Mouse (Mus musculus): Measurements from ENCODE around the gene Clic1.
"Not testable (repeated sequence)": the region's sequence is repeated elsewhere in the genome, so short reads cannot be mapped to it uniquely, and the experiment has no call there.

Clic1 gene

DNA sequence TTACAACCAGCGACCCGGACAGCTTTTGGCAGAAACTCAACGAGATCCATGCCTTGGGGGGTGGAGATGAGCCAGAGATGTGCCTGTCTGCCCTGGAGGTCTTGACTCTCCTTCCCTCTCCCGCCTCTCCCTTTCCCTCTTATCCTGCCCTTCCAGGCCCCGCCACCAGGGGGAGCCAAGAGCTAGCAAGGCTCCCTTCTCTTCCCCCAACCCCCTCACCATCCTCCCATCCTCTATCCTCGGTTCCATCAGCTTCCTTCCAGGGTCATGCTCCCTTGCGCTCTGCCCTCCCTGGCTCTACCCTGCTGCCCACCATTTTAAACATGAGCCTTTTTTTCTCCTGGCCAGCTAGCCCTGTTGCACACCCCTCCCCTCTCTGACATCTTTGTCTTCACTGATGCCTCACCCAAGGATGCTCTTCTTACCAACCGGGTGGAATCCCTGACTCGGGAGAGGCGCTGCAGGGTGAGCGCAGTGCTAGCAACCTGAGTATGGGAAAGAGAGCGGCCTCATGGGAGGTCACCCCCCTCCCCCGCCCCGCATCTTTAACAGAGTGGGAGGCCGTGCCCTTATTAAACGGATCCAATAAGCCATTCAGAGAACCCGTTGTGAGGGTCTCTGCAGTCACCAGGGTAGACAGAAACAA, 28.5 kb upstream of the Clic1 start:
- DNase-seq, result peak; percentile 89 to 90

DNA sequence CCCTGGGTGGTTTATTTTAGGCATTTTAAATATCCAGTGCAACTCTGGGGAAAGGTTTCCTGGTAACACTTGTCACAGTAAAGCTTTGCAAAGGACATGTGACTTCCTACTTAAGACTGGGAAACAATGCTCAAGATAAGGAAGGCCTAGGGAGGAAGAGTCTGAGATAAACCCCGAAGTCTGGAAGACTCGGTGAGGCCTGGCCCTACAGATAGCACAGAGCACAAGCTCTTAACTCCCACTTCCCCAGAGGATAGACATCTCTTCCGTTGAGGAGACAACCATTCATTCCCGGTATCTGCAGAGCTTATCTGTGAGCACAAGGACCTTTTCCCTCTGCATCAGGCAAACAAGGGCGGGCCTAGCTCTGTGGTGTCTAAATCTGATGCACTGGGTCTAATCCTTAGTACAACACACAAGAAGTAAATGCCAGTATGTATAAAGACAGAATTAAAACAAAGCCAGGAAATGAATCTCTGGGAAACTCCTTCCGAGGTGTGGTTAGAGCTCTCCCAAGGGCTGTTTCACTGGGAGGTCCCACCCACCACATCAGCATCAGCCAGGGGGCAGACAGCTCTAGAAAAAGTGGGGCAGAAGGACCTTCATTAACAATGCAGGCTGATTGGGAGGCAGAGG, 27.8 kb upstream of the Clic1 start:
- DNase-seq, result no peak

DNA sequence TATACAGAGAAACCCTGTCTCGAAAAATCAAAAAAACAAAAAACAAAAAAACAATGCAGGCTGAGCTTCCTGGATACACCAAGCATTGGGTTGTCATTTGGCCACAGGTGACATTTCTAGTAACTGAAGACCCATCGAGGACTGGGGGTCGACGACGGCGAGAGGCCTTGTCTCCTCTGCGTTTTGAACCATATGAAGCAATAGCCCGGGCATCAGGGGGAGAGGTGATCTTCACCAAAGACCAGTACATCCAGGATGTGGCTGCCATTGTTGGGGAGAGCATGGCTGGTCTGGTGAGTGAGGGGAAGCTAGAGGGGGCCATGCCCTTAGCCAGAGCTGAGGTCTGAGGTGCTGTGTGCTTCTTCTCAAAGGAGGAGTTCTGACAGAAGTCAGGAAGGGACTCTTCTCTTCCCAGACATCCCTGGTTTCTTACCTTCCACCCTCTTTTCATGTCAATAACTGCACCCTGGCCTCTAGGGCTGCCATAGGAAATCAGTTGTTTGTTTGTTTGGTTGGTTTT, 27.2 kb upstream of the Clic1 start:
- no peak for DNase-seq

DNA sequence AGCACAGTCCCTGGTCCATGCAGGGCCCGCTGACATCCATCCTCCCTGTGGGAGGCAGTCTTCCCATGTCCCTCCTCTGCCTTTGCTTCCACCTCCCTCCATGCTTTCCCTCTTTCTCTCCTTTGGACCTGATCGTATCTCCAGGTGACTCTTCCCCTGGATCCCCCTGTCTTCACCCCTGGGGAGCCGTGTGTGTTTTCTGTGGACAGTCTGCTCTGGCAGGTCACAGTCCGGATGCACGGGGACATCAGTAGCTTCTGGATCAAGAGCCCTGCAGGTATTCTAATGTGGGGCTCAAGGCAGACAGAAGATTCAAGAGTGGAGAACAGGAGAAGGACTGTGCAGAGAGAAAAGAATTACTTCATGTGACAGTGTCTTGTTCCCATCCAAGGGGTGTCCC, 26.5 kb upstream of the Clic1 start:
- no peak for DNase-seq

DNA sequence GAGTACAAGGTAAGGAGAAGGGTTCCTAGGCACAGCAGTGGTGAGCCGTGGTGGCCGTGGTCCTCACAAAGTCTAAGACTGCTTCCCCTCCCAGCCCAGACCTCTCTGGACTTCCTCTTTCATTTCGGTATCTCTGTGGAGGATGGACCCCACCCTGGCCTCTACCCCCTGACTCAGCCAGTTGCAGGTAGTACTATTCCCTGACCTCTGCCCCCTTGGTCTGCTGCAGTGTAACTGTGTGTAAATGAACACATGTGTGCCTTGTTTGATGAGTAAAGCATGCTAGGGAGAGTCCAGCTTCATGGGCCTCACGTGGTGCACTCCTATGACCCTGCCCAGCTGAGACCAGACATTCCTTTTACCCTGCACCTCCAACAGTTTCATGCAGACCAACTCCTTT, 26.0 kb upstream of the Clic1 start:
- no peak for DNase-seq

DNA sequence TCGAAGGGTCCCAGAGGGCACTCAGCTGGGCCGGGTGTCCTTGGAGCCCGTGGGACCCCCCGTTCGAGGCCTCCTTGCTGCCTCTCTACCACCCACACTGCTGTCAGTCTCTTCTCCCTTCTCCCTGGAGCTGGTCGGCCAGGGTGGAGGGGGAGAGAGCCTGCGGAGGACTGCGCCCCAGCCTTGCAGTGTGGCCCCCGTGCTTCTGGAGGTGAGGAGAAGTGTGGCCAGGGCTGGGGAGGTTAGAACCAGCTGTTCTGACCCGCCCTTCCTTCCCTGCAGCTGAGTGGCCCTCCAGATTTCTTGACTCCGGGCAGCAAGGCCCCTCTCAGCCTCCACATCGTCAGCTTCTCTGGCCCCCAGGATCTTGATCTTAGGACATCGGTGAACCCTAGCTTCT, 25.5 kb upstream of the Clic1 start:
- no peak for DNase-seq

DNA sequence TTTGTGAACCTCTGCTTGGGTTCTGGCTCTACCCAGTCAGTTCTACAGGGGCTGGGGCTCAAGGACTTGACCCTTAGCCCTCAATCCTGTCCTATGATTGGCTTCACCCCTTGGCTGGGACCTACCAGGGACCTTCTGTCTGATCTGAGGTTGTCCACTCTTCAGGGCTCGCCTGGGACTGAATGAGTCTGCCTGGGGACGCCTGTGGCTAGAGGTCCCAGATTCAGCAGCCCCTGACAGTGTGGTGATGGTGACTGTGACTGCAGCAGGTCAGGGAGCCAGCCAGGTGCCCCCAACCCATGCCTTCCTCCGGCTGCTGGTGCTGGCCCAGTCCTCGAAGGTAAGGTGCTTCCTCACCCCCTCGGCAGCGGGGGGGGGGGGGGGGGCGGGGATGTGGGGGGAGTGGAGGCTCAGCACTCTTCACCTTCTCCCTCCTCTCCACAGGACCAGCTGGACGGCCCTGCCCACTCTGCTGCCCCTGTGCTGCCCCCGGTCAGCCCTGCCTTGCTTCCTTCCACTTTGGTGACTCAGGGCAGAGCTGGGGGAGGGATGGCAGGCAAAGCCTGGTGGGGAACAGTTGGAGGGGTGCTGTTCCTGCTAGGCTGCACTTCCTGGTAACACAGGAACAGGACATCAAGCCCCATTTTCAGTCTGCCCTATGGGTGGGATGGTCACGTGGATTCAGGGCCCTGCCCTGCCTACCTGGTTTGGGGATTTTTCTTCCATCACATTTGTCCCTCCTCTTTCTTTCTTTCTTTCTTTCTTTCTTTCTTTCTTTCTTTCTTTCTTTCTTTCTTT, 24.9 kb upstream of the Clic1 start:
- peak in 1 of 2 experiments; percentile 10 for DNase-seq

DNA sequence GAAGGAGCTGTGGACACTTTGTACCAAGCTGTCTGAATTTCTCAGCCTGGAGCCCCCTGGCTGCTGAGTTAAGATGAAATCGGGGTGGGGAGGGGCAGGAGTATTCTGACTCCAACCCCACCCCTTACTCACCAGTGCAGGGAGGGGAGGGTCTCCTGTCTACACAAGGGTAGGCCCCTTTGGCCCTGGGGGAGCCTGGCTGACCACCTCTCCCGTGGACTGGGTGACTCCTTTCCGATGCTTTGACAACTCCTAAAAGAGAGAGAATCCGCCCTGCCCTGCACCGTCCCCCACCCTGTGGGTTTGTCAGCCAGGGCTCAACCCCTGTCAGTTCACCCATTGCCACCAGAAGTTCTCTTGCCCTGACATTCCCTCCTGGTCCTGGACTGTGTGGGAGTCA, 23.6 kb upstream of the Clic1 start:
- DNase-seq, result no peak

DNA sequence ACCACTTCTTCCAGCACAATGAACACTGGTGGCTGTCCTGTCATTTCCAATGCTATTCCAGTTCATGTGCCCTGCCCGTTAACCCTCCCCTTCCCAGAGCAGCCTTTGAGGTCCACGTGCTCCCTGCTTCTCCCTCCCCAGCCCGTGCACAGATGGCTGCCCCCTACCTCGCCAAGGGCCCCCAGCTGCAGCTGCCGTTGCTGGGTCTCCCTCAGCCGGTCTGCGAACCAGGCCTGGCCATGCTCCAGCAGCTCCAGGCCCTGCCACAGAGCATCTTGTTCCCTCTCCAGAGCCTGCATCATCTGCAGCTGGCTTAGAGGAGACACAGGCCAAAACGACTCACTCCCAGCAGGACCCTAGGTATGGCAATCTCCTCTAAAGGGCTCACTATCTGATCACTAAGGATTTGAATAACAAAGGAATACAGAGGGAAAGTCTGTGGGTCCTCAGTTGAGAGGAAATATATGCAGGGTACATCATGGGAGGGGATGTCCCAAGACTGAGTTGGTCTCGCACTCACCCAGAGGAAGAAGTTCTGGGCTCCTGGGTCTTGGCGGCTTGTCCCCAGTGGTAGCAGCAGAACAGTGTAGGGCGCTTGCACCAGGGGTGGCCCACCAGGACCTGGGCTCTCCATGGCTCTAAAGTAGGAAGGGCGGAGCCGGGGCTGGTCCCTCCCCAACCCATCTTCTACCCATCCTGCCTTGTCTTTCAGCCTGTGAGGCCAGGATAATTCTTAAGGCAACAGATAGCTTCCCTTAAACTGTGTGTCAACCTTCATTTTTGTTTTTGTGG, 22.3 kb upstream of the Clic1 start, which contains the start of gene Sapcd1:
TSS of gene Sapcd1 (minus strand) at position 740 of the 792 bp plus-strand sequence.
- DNase-seq, result peak in 1 of 2 experiments; percentile 42

DNA sequence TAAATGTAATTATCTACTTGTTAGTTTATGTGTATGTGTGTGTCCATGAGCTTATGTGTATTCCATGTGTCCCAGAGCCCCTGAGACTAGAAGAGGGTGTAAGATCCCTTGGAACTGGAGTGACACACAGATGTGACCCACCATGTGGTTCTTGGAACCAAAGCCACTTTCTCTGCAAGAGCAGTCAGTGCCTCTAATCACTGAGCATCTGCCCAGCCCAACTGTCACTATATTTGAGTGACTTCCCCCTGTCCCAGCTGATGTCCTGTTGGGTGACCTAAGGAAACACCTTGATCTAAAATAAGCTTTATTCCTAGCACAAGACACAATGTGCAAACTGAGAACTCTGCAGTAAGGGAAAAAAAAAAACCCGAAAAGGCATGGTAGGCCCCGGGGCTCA, 21.5 kb upstream of the Clic1 start:
- DNase-seq, result no peak

DNA sequence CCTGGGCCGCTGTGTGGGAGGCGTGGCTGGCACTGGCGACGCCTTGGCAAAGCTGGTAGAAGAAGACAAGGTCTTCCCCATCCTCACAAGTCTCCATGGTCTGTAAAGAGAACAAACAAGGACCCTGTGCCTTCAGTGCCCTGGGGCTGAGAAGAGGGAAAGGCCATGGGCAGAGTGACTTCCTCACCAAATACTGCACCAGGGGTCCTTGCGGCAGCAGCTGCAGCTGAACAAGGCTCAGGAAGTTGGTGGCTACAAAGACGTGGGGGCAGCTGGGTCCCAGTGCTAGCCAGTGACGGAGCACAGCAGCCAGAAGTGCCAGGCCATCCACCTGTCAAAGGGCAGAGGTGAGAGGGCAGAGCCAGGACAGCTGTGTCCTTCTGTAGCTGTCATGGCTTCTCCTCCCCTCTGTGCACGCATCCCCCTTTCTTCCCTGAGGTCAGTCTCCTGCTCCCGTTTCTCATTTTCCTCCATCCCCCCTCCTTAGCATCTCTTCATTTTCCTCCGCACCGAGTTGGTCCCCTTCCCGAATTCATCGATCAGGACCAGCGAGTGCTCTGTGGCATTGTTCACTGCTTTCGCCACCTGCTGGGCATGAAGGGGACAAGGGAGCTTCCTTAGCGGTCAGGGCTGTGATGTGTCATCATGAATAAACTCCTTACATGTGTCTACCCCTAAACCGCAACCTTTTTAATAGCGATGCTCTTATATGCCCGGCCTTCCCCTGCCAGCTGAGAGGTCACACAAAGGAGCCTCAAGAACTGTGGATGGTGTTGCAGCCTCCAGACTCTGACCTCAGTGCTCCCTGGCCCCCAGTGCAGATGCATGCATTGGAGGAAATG, 19.9 kb upstream of the Clic1 start:
- DNase-seq, result peak in 1 of 2 experiments; percentile 21

DNA sequence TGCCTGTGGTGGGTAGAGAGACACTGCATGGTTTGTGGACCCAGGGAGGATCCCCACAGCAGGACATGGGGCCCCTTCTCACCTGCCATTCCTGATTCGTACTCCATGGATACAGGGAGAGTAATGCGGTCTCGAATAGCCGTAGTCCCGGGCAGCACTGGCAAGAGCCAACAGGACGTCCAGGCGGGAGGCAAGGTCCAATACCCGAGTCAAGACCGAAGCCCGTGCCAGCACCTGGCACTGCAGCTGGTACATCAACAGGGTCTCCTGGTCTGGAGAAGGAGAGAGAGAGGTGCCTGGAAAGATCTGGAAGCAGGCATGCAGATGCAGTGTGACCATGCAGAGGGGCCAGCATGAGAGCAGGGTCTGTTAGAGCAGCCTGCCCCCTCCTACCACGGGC, 18.5 kb upstream of the Clic1 start:
- DNase-seq, result no peak

DNA sequence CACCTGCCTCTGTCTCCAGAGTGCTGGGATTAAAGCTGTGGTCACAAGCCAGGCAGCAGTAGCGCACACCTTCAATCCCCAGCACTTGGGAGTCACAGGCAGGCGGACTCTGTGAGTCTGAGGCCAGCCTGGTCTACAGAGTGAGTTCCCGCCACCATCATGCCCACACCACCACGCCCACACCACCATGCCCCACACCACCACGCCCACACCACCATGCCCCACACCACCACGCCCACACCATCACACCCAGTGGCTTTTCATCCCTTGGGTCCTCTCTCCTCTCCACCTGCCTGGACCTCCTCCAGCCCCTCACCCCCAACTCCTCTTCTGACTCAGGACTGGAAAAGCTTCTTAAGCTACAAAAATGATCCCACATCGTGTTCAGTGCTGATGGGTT, 17.9 kb upstream of the Clic1 start:
- no peak for DNase-seq

DNA sequence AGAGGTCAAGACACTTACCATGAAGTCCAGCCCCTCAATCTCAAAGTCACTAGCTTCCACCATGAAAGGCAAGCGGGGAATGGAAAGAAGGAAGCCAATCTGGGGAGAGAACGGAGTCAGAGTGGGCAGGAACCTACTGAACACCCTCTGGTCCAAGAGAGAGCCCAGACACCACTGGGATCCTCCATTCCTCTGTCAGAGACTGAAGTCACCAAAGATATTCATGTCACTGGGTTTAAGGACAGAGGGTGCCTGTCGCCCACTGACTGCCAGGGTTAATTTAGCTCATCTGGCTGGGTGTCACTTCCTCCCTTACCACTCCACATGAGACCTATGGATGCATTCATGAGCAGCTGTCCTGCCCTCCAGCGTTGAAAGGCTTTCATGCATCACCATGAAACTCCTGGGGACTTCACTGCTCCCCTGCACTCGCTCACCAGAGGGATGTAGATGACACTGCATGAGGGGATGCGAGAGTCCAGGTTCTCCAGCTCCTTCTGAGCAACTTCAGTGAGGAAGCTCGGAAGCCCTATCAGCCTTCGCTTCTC, 17.4 kb upstream of the Clic1 start:
- no peak for DNase-seq

DNA sequence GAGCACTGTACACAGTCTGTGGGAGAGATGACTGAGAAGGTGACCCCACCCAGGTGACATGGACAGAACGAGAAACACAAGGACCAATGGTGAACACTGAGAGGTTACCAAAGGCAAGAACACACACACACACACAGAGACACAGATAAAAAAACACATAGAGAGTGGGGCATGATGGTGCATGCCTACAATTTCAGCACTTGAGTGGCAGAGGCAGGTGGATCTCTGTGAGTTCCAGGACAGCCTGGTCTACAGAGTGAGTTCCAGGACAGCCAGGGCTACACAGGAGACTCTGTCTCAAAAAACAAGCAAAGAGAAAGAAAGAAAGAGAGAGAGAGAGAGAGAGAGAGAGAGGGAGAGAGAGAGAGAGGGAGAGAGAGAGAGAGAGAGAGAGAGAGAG, 16.1 kb upstream of the Clic1 start:
- not testable (repeated sequence) for DNase-seq

DNA sequence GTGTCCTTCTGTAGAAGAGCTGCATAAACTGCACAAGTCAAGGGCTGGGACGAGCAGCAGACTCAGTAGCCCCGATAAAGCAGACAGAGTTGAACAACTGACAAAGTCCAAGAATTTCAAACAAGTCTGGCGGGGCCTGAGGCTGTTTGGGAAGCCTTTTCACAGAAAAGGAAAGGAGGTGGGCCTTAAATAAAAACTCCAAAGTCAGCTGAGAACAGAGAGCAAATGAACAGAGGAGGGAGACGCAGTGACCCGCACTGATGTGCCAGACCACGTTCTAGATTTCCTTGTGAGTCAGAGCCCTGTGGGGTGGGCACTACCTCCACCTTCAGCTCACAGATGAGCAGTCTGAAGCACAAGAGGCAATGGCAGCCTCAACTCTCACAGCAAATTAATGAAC, 14.9 kb upstream of the Clic1 start:
- no peak for DNase-seq

DNA sequence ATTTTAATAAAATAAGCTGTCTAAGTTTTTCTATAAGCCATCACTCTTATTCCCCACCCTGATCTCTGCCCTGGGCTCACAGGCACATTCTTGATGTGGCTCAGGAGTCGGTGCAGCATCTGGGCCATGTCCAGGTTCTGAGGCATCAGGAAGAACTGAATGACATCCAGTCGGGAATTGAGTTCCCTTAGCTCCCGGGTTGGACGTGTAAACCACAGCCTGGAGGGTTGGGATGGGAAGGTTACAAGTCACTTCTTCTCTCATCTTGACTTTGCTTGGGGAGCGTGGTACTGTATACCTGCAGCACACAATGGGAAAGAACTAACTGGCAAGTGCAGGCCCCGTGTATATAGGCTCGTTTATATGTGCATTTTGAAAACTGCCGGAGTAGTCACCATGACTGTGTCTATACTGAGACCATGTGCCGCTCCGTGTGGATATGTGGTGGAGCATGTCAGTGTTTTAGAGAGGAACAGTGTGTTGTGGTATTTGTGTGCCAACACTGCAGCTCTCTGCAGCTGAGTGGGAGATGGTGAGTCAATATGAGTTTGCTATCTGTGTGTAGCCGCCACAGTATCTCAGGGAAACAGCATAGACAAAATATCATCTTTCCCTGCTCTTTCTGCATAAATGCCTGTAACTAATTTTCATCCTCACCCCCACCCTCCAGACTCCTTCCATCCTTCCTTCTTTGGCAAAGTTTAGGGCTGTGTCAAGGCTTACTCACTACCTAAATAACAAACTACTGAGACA, 10.5 kb upstream of the Clic1 start:
- no peak for DNase-seq

DNA sequence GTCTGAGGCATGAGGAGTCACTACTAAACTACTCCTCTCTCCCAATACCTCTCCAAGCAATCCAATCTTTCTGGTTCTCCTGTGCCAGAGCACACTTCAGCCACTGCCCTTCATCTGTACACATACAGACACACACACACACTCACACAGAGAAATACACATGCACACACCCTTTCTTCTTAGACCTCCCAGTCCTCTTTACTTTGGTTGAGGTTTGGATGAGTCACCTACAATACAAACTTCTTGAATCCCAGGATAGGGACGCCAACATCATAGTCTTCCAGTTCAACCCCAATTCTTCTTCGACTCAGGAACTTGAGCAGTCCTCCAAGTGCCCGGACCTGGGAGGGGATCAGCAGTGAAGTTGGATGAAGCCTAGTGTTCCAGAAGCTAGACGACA, 6.0 kb upstream of the Clic1 start:
- no peak for DNase-seq

DNA sequence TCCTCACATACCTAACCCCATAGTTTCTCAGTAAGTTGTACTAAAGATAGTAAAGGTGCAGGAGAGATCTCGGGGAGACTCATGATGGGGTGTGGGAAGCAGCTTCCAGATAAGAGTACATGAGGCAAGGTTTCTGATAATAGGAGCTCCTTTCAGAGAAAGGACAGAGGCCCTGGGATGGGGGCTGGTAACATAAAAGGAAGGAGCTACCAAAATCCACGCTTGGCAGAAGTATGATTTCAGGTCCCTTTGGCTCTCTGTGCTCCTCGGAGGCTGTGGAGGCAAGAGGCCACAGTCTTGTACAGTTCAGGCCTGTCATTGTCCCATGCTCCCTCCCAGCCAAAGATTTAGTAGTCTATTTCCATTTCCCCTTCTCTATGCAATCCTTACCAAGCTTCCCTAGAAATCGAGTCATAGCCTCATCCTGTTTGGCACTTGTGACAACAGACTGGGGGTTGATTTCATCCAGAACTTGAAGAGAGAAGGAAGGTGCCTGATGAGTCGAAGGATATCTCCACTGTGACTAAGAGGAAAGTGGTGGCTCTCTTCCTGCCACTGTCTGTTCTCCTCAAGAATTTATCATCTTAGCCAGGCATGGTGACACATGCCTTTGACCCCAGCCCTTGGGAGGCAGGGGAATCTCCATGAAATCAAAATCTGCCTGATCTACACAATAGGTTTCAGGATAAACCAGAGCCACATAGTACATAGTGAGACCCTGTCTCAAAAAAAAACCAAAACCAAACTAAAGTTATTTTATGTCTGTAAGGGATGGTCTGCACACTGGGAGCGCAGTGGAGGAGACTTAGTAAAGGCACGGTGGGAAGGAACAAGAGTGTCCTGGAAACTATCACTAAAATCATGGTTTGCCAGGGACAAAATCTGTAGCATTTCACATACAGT, 4.6 kb upstream of the Clic1 start:
- DNase-seq, result no peak

Data from cerebellum, adult 18-20 months (tissue).